Mouse (Mus musculus): ENCODE results near the gene Pik3cd. TPM values are rescaled to one million over a fixed set of nuclear protein-coding genes. Genes with fewer than 3 reads are reported as not detected.

Gene Pik3cd
- polyA plus RNA-seq, 1 experiment, result 11.7 TPM

DNA sequence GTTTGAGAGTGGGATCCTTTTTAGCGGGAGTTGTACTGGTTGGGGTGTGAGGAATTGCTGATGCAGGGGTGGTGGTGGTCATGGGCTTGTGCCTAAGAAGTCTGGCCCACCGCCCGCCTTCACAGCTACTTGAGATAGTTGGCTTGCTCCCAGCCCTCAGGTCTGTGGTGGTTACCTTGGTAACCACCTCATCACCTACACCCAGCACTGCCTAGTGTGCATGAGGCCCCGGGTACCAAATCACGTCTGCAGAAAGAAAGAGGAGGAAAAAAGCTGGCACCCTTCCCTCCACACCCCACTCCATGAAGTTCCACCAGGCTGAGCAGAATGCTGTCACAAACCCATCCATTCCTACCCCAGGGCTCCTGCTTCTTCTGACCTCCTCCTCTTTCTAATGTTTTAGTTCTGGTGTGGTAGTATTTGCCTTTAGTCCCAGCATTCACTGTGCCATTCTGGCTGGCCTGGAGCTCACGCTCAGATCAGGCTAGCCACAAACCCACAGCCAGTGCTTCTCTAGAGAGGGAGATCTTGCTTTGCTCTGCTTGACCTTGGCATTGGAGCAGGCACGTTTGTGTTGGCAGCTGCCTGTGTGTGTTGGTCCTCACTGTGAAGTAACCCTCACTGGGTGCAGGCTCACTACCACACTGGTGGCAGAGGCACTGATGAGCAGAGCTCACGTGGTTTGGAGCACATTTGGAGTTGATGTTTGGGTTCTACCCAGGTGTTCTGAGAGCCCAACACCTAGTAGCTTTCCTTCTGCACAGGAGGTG is 92.9 kb downstream of the Pik3cd start:
- WGBS, result 74% methylated on average over 8 of the region's 8 CpGs
- Histone ChIP-seq H3K27ac (ENCODE audit: insufficient read depth, low read depth, low read length) (no peak overlapping the region), H3K27me3 (ENCODE audit: control insufficient read depth, insufficient read depth, low read length) (no peaks in the 10 kb centered on the region), H3K36me3 (ENCODE audit: control insufficient read depth, insufficient read depth, low read length) (0 out of 2 replicates have a peak, but pooled peaks cover 2% of the 10 kb centered on the region), H3K4me1 (ENCODE audit: control insufficient read depth, insufficient read depth, insufficient read length, low read length) (peaks cover 3% of the 10 kb centered on the region; the same call in 1 of the 2 replicates), H3K4me3 (ENCODE audit: low read depth, low read length) (no peak overlapping the region)
- TF ChIP-seq POLR2A (IDR thresholded peaks at IDR 0.05; ENCODE audit: low read depth, low read length) (no peak), CTCF (IDR thresholded peaks at IDR 0.05; ENCODE audit: extremely low read depth, insufficient read length, insufficient replicate concordance, low read depth, low read length) (no peak)

GRCm38 (mm10) chr4:149608309-149608638 is 94.1 kb downstream of the Pik3cd start:
- Histone ChIP-seq H3K27me3 (ENCODE audit: control insufficient read depth, insufficient read depth, low read length) (no peaks in the 10 kb centered on the region), H3K36me3 (ENCODE audit: control insufficient read depth, insufficient read depth, low read length) (no peaks in the 10 kb centered on the region), H3K4me1 (ENCODE audit: control insufficient read depth, insufficient read depth, insufficient read length, low read length) (peaks cover 3% of the 10 kb centered on the region; the same call in 1 of the 2 replicates), H3K4me3 (ENCODE audit: low read depth, low read length) (no peak overlapping the region), H3K27ac (ENCODE audit: insufficient read depth, low read depth, low read length) (no peak overlapping the region)
- WGBS, result 92% methylated on average over 6 of the region's 6 CpGs
- TF ChIP-seq POLR2A (IDR thresholded peaks at IDR 0.05; ENCODE audit: low read depth, low read length) (no peak), CTCF (IDR thresholded peaks at IDR 0.05; ENCODE audit: extremely low read depth, insufficient read length, insufficient replicate concordance, low read depth, low read length) (no peak)

- no peak overlapping the region for H3K27ac ChIP-seq (ENCODE audit: insufficient read depth, low read depth, low read length)
Observed at GRCm38 (mm10) chr4:149607591-149608308, 94.6 kb downstream of the Pik3cd start.

GRCm38 (mm10) chr4:149606766-149607358 is 95.5 kb downstream of the Pik3cd start:
- H3K4me3 ChIP-seq (ENCODE audit: low read depth, low read length), result no peak overlapping the region
- no peaks in the 10 kb centered on the region for H3K27me3 ChIP-seq (ENCODE audit: control insufficient read depth, insufficient read depth, low read length)
- peaks cover 3% of the 10 kb centered on the region; the same call in 1 of the 2 replicates for H3K4me1 ChIP-seq (ENCODE audit: control insufficient read depth, insufficient read depth, insufficient read length, low read length)
- H3K36me3 ChIP-seq (ENCODE audit: control insufficient read depth, insufficient read depth, low read length), result no peaks in the 10 kb centered on the region
- no peak overlapping the region for H3K27ac ChIP-seq (ENCODE audit: insufficient read depth, low read depth, low read length)
- WGBS, result 42% methylated on average over 15 of the region's 15 CpGs
- no peak for TF ChIP-seq POLR2A (IDR thresholded peaks at IDR 0.05; ENCODE audit: low read depth, low read length)
- TF ChIP-seq CTCF (IDR thresholded peaks at IDR 0.05; ENCODE audit: extremely low read depth, insufficient read length, insufficient replicate concordance, low read depth, low read length), result no peak

More at GRCm38 (mm10) chr4:149607591-149608308, 94.6 kb downstream of the Pik3cd start:
- H3K4me1 ChIP-seq (ENCODE audit: control insufficient read depth, insufficient read depth, insufficient read length, low read length), result peaks cover 3% of the 10 kb centered on the region; the same call in 1 of the 2 replicates
- TF ChIP-seq POLR2A (IDR thresholded peaks at IDR 0.05; ENCODE audit: low read depth, low read length) (no peak), CTCF (IDR thresholded peaks at IDR 0.05; ENCODE audit: extremely low read depth, insufficient read length, insufficient replicate concordance, low read depth, low read length) (no peak)
- no peak overlapping the region for H3K4me3 ChIP-seq (ENCODE audit: low read depth, low read length)
- no peaks in the 10 kb centered on the region for H3K27me3 ChIP-seq (ENCODE audit: control insufficient read depth, insufficient read depth, low read length)
- WGBS, result 76% methylated on average over 20 of the region's 20 CpGs
- H3K36me3 ChIP-seq (ENCODE audit: control insufficient read depth, insufficient read depth, low read length), result no peaks in the 10 kb centered on the region

DNA sequence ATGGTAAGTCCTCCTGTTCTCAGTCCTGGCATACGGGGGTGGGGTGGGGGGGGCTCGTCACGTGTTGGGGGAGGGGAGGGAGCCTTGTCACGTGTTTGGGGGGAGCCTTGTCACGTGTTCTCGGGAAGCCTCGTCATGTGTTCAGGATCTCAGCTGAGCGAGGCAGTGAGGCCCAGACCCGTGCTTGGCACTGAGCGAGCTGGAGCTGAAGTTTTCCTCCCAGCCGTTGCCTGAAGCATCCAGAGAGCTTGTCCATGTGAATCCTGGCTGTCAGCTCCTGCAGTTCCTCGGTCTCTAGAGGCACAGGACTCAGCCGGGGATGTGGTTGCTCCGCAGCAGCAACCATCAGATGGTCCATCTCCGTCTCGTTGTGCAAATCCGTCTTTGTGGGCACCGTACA is 96.3 kb downstream of the Pik3cd start:
- Histone ChIP-seq H3K36me3 (ENCODE audit: control insufficient read depth, insufficient read depth, low read length) (no peaks in the 10 kb centered on the region), H3K4me1 (ENCODE audit: control insufficient read depth, insufficient read depth, insufficient read length, low read length) (peaks cover 6% of the 10 kb centered on the region; the same call in 1 of the 2 replicates), H3K27me3 (ENCODE audit: control insufficient read depth, insufficient read depth, low read length) (no peaks in the 10 kb centered on the region), H3K4me3 (ENCODE audit: low read depth, low read length) (no peak overlapping the region), H3K27ac (ENCODE audit: insufficient read depth, low read depth, low read length) (no peak overlapping the region)
- 89% methylated on average over 18 of the region's 18 CpGs for WGBS
- TF ChIP-seq CTCF (IDR thresholded peaks at IDR 0.05; ENCODE audit: extremely low read depth, insufficient read length, insufficient replicate concordance, low read depth, low read length), result no peak
- no peak for TF ChIP-seq POLR2A (IDR thresholded peaks at IDR 0.05; ENCODE audit: low read depth, low read length)

GRCm38 (mm10) chr4:149604518-149604917 is 97.9 kb downstream of the Pik3cd start:
- no peak overlapping the region for H3K27ac ChIP-seq (ENCODE audit: insufficient read depth, low read depth, low read length)
- no peak overlapping the region for H3K4me3 ChIP-seq (ENCODE audit: low read depth, low read length)
- 82% methylated on average over 3 of the region's 3 CpGs for WGBS
- TF ChIP-seq CTCF (IDR thresholded peaks at IDR 0.05; ENCODE audit: extremely low read depth, insufficient read length, insufficient replicate concordance, low read depth, low read length) (peak; percentile 40; the same call in 1 of the 2 replicates), POLR2A (IDR thresholded peaks at IDR 0.05; ENCODE audit: low read depth, low read length) (no peak)
- no peaks in the 10 kb centered on the region for H3K27me3 ChIP-seq (ENCODE audit: control insufficient read depth, insufficient read depth, low read length)
- no peaks in the 10 kb centered on the region for H3K36me3 ChIP-seq (ENCODE audit: control insufficient read depth, insufficient read depth, low read length)
- peaks cover 6% of the 10 kb centered on the region; the same call in 1 of the 2 replicates for H3K4me1 ChIP-seq (ENCODE audit: control insufficient read depth, insufficient read depth, insufficient read length, low read length)
